Mouse (Mus musculus): ENCODE measurements around the gene Ifnlr1. TPM values are rescaled to one million over a fixed set of nuclear protein-coding genes. Genes with fewer than 3 reads are reported as not detected.
"Not testable (repeated sequence)": the region's sequence is repeated elsewhere in the genome, so short reads cannot be mapped to it uniquely, and the experiment has no call there.

The Ifnlr1 gene
- under 1 TPM; 0.27 to 0.37 (median 0.32) TPM for total RNA-seq (2022)

DNA sequence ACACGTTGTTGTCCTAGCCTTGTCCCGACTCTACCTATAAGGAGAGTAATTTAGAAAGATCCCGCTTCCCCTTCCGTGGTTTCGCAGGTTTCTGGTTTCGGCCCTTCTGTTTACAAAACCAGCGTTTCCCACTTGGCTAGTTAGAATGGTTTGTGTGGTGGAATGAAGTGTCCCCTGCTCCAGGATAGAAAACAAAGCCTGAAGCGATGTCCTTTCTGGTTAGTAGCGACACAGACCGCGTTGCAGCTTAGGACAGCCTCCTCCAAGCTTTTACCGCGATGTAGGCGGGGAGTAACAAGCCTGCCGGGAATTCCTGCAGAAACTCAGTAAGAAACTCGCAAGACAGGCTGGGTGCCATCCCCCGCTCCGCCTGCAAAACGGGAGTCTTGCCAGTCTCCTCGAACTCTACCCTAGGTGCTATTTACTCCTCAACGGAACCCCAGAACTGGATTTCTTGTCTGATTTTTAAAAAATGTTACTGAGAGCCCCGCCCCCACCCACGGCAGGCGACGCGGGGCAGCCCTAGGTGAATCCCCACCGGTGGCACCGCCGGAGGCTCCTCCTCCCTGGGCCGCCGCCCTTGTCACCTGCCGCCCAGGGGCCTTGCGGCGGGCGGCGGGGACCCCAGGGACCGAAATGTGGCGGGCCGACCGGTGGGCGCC, at the start of gene Ifnlr1:
Gene Ifnlr1 (plus strand): TSS at position 382 of the 662 bp plus-strand sequence.
- DNase-seq (ENCODE audit: low spot score in 2 of 2), result peak; percentile 24 to 31

DNA sequence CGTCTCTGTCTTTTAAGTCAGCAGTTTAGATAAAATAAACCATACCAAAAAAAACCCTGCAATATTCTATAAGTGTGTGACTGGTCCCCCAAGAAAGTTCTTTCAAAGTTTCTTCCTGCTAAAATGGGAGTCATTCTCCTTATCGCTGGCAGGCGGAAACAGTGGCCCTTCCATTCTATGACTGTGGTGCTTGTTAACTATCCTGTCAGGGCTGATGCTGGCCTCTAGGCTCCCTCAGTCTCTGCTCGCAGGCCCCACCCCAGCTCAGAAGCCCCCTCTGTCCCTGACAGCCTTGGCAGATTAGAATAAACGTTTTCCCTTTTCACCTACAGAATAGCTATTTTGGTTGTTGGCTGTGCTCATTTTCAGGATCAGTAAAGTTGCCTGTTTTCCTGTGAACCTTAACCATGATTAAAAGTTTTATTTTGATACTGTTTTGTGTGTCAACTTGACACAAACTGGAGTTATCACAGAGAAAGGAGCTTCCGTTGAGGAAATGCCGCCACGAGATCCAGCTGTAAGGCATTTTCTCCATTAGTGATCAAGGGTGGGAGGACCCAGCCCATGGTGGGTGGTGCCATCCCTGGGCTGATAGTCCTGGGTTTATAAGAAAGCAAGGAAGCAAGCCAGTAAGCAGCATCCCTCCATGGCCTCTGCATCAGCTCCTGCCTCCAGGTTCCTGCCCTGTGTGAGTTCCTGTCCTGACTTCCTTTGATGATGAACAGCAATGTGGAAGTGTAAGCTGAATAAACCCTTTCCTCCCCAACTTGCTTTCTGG, 44.6 kb upstream of the Ifnlr1 start:
- not testable (repeated sequence) for DNase-seq (ENCODE audit: low spot score in 2 of 2)

DNA sequence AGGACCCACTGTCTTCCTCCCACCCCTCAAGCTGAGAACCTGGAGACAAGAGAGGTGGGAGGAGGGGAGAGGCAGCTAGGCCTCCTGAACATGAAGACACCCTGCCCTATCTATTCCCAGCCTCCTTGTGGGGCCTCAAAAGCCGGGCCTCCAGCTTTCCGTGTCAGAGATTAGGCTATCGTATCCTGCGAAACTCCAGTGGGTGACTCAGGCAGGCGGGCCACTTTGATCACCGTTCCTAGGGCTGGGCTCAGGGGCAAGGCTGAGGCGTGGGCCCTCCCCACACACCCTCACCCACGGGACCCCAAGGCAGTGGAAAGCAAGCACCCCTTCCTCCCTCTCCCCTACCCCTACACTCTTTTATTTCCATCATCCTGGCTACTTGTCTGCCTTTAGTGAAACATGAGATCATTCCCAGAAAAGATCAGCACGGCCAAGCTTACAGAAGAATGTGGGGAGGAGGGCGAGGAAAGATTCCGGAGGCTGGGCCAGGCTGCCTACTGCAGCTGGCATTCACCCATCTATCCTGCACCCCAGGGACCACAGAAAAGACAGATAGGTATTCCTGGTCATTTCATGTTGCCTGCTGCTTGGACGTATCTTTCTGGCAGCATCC, 41.0 kb upstream of the Ifnlr1 start:
- no peak for DNase-seq (ENCODE audit: low spot score in 2 of 2)

DNA sequence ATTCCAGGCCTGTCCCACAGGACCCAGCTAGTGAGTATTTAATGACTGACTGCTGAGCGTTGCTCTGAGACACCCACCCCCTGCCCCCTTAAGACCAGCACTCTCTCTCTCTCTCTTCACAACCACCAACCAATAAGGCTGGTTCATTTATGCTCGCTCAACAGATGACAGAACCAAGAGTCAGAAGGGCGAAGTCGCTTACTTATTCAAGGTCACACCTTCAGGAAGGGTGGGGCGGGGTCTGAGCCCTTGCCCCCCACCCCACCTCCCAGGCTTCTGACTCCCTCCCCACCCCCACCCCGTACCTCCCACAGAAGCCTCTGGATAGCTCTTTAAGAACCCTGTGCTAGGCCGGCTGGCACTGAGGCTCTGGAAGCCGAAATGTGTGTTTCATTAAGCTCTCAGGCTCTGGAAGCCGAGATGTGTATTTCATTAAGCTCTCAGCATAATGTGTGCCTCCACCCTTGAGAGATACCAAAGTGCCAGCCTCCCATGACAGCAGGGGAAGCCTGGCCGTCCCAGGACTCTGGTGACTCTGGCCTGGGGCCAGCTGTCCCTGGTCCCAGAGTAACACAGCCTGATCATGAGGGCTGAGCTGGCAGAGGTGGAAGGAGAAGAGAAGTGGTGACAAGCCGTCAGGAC, 33.0 kb upstream of the Ifnlr1 start:
- no peak for DNase-seq (ENCODE audit: low spot score in 2 of 2)

DNA sequence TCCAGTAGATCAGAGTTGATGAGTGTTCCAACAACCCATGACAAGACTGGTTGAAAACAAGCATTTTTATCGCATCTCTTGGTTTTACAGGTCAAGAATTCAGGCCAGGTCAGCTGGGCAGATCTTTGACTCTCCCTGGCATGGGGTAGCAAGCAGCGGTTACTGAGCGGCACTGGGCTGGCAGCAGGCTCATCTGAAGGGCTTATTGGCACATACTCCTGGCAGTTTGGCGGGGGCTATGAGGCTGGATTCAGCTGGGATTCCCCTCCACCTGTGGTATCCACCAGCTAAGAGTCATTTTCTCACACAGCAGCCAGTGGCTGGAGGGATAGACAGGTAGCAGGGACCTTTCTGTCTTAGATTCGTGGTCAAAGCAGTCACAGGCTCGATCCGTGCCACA, 32.1 kb upstream of the Ifnlr1 start:
- no peak for DNase-seq (ENCODE audit: low spot score in 2 of 2)

DNA sequence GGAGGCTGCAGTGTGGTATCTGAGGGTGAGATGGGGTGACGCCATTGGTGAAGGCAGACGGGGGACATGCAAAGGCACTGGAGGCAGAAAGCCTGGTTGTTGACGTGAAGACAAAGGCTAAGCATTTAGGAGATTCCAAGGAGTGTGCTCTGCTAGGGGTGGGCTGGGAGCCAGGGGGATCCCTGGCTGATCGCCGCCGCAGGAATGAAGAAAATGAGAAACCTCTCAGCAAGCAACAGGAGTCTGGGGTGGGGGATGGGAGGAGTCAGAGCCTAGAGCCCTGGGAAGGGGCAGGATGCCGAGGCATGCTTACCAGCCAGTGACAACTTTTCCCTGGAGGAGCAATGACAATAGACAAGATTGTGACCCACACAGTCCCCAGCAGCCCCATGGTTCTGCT, 30.6 kb upstream of the Ifnlr1 start:
- no peak for DNase-seq (ENCODE audit: low spot score in 2 of 2)

DNA sequence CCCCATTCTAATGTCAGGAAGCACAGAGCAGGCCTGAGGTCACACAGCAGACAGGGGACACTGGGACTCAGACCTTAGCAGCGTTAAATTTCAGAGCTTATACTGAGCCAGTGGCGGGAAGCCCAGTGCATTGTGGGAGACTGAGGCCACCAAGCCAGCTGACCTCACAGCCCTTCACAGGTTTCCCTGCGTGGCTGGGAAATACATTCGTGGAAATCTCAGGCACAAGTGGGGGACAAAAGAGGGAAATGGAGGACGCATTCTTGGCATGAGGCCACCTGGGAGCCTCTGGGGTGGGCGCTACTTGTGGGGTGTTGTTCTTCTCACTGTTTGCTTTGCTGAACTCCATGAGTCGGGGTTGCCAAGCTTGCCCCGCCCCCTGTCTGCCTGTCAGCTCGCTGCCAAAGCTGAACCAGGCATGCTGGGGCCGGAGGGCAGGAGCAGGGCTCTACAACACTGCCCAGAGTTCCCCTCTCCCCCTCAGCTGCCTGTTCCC, 29.9 kb upstream of the Ifnlr1 start:
- no peak for DNase-seq (ENCODE audit: low spot score in 2 of 2)

DNA sequence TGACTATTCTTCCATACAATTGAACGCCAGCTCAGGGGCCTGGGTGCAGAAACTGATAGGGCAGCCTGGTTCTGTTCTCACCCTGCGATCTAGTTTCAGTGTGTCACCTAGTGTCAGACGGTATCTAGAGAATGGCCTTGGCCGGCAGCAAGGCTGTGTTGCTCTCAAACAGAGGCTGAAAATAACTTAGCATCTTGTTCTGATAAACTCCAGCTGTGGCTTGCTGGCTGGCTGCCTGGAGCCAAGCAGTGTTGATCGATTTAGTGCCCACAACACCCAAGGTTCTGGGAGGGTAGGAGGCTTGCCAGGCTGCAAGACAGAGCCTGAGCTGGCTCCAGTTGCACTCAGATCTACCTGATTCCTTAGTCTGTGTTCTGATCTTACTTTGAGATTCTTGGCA, 27.6 kb upstream of the Ifnlr1 start:
- no peak for DNase-seq (ENCODE audit: low spot score in 2 of 2)

DNA sequence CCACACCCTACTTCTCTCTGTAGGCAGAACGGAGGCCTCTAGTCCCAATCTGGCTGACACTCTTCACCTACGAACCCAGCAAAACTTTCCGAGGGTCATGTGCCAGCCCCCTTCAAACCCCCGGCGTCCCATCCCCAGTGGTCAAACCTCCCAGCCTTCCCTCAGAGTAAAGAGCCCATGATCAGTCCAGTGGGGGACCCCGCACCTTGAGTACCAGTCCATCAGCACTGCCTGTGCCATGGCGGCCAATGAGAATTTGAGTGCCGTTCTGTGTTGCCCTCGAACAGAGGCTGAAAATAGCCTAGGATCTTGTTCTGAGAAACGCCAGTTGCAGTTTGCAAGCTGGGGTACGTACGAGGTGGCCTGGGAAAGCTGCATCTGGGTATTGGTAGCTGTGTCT, 27.2 kb upstream of the Ifnlr1 start:
- no peak for DNase-seq (ENCODE audit: low spot score in 2 of 2)

DNA sequence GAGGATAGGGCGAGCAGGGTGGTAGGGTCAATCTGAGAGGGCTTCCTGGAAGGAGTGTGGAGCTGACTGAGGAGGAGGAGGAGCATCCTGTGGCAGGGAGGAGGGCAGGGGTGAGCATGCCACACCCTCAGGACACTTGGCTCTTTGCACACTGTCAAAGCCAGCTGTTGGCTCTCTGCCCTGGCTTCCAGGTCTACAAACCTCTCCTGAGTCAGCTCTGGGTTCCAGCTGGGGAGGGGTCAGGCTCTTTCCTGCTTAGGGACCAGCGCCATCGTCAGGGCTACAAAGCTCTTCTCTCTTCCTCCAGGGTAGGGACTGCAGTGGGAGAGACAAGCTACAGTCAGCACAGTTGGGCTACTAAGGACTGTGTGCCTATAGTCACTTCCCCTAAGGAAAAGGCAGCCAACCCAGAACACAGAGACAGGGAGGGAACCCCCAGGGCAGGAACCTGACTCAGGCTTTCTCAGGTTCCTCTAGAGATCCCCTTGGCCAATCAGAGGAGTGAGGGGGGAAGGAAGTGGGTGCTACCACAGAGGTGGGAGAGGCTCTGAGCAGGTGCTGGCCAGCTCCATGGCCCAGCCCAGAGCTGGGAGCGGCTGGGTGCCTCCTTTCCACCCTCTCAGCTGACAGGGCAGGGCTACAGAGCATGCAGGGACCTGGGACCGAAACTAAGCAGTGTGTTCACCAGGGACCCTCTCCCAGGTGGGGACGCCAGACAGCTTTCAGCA, 24.8 kb upstream of the Ifnlr1 start:
- no peak for DNase-seq (ENCODE audit: low spot score in 2 of 2)

DNA sequence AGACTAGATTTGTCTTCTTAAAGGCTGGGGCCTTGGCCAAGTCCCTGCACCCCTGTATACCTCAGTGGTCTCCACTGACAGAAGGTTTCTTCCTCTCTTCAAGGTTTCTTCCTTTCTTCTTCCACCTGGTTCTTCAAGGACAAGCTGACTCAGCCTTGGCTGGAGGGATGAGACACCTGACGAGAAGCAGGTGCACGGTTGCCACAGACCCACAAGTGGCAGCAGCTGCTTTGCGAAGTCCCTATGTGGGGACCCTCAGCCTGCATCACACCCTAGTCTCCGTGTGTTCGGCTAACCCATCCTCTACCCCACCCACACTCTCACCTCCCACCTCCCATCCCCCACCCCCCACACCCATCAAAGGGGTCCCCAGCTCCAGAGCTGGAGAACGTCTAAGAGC, 24.1 kb upstream of the Ifnlr1 start:
- DNase-seq (ENCODE audit: low spot score in 2 of 2), result no peak

DNA sequence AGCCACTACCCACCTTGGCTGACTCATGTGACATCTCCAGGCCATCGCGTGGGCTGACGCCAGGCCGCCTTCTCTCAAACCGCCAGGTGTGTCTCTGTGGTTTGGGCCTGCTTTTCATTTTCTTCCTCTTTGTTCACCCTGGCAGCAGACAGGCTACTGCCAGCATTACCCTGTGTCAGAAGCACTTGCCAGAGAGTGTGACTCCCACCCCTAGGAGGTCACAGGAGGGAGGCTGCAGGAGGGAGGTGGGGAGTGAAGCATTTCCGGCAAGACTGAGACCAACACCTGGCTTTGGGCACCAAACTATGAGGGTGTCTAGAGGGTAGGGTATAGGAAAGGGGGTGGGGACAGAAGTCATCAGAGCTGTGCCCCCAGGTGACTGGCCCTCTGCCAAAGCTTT, 21.4 kb upstream of the Ifnlr1 start:
- no peak for DNase-seq (ENCODE audit: low spot score in 2 of 2)

DNA sequence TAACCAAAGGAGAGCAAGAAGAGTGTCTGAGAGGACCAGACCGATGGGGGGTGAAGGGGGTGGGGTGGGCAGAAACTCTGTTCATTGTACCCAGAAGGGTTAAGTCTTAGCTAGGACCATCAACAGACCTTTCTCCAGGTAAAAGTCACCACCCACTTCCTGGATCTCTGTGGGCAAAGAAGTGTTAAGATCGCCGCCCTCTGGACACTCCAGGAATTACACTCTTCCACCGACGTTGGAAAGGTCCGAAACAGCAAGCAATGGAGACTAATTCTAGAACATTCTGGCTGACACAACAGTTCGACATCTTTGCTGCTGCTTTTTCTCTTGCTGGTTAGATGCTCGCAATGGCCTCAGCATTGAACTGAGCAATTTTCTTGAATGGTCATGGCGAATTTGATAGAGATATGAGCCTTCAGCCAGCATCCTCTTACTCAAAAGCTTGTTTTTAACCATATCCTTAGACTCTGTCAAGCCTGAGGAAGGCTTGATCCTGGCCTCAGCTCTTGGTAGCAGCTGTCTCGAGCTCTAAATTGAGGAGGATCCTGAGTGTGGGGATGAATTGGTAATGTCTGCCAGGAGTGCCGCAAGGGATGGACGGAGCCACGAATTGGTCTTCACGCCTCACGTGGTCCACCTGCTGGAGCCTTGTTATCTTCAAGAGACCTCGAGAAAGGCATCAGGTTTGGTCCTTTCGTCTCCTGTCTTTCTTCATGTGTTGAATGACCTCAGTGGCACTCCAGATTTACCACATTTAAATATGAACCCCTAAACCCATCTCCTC, 19.7 kb upstream of the Ifnlr1 start:
- DNase-seq (ENCODE audit: low spot score in 2 of 2), result no peak

DNA sequence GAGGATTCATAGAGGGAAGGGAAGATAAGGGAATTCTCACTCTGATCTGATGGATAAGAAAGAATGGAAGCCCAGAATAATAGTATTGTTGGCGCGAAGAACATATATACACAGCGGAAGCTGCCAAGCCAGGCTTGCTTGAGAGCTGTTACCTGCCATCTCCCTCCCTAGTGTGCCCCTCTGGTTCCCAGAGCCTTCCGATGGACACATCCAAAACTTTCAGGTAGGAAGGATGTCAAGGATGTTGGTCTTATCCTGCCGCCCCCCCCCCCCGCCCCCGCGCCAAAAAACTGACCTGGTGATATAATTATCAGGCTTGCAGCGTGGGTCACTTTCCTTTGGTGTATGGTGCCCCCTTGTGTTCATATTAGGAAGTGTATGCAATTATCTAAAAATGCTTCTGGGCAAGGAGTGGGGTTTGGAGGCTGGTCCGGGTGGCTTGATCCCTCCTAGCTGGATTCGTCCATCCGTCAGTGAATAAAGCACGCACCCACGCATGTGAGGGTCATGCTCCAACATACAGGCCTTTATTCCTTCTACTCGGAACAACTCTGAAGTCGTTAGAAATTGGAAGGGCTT, 18.7 kb upstream of the Ifnlr1 start:
- no peak for DNase-seq (ENCODE audit: low spot score in 2 of 2)

DNA sequence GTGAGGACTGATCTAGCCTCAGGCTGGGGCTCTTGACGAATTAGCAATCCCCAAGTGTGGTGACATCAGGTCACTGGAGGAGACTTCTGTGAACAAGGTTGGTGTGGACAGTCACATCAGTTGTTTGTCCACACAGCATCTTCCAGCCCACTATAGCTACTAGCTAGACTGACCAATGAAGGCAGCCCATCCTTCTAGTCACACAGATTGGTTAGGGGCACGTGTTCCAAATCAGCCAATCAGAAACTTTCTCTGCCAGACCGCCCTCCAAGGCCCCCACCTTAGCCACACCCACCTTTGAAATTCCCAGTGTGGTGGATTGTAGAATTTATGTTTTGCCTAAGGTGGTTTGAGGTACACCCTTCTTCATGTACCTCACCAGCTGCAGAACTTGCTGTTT, 12.6 kb upstream of the Ifnlr1 start:
- DNase-seq (ENCODE audit: low spot score in 2 of 2), result no peak

DNA sequence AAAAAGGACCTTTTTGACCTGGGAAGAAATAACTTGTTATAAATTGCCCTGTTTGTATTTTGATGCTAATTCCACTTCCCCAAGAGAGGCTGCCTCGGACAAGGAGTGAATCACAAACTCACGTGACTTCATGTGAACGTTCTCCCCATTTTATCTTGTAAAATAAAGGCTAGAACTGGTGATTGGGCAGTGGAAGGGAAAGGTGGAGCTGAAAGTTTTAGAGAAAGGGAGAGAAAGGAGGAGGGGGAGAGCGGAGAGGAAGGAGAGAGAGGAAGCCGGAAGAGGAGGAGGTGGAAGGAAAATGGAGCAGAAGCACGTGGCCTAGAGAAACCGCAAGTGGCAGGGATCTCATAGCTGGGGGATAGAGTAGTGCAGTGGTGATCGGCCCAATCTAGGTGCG, 11.1 kb upstream of the Ifnlr1 start:
- DNase-seq (ENCODE audit: low spot score in 2 of 2), result no peak

DNA sequence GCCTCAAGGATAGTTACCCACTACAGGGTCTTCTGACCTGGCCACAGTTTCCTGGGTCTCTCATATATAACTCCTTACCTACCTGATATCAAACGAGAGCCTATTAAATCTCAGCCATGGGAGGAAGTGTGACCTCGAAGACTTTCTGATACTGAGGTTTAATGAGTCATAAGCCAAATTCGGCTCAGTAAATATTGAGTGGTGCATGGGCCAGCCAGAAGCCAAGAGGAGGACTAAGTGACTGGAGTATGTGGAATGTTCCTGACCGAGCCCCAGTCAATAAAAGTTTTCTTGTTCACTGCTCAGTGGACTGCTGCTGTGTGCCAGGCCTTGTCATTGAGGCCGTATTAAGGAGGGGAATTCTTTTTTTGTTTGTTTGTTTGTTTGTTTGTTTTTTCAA, 9.6 kb upstream of the Ifnlr1 start:
- DNase-seq (ENCODE audit: low spot score in 2 of 2), result no peak

DNA sequence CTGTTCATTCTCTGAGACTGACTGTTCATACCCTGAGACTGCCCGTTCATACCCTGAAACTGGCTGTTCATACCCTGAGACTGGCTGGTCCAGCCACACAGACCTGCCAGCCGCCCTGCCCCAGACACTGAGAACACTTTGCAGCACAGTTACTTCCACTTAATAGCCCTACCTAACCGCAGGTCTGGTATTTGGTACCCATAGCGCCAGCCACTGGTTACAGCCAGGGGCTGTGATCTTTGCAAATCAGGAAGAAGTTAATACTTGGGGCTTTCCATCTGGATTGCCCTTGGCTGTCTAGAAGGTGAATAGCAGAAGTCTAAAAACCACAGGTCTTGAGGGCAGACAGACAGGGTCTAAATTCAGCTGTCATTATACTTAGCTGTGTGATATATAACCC, 6.8 kb upstream of the Ifnlr1 start:
- no peak for DNase-seq (ENCODE audit: low spot score in 2 of 2)

DNA sequence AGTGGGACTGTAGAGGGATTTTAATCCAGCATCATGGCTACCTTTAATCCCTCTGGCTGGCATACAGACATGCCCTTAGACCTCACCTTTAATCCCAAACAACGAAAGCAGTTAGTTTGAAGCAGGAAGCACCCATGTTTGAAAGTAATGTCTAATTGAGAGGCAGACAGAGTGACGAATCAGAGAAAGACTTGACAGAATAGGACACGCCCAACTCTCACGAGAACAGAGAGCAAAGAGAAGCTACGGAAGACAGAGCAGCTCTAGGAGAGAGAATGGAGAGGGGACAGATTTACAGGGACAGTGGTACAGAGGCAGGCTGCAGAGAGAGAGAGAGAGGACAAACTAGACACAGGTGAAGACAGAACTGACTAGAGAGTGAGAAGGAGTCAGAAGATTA, 4.3 kb upstream of the Ifnlr1 start:
- DNase-seq (ENCODE audit: low spot score in 2 of 2), result no peak

DNA sequence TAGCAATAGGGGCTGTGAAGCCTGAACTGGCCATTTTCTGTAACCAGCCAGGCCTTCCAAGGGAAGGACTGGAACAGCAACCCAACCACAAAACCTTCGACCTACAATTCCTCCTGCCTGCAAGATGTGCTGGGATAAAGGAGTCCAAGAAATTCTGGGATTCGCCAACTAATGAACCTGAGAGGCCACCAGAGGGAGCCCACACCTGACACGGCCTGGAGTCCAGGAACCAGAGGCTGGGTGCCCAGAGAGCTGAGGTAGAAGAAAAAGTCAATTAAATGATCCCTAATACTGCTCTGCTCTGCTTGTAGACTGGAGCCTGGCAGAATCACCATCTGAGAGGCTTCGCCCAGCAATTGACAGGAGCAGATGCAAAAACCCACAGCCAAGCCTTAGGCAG, 2.5 kb upstream of the Ifnlr1 start:
- DNase-seq (ENCODE audit: low spot score in 2 of 2), result no peak

Measured in left cerebral cortex, adult 8-10 months (tissue).